Mouse (Mus musculus) embryo, embryonic 11.5 days (tissue): ENCODE measurements at regions not wholly inside any gene's neighbourhood (a gene's known extent, or its start where the extent isn't known, plus 50 kb on each side); places are given as distances from the start of the nearest gene placed in this dataset.

ENCODE experiments used
- DNase-seq: peaks from one replicate; pipeline ENCODE4 v3.0.0-alpha.2; 2012; ENCODE audit warnings: low read depth, low spot score

DNA sequence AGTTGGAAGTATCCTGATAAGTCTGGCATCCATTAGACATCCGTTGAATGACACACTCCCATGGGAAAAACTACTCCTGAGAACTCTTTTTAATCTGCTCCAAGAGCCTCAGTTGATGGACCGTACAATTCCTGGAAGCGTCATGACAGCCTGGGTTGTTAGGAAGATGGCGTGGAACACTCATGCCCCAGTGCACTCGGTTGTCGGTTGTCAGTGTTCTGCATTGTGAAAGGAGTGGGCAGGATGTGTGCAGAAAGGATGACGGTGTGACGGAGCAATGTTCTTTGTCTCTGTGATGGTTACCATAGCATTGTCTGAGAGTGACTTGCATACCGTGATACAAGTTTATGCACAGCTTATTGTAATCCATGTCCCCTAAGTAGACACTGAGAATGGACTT is 164.4 kb downstream of the Slc30a10 start:
- no peak for DNase-seq

DNA sequence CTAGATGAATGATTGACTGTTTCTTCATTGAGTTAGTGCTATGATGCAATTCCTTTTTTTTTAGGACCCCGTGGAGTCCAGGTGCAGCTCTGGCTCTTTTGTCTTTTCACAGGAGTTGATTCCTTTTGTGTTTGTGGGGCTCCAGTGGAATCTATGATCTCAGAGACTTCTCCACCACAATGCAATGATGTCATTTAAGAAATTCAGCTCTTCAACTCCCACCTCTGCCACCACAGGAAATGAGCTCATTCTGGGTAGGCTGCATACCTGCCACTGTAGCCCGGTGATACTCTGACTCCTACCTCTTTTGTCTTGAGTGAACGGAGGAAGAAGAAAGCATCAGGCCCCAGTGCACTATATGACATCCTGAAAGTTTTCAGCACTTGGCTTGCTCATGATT is 173.8 kb downstream of the Slc30a10 start:
- no peak for DNase-seq

DNA sequence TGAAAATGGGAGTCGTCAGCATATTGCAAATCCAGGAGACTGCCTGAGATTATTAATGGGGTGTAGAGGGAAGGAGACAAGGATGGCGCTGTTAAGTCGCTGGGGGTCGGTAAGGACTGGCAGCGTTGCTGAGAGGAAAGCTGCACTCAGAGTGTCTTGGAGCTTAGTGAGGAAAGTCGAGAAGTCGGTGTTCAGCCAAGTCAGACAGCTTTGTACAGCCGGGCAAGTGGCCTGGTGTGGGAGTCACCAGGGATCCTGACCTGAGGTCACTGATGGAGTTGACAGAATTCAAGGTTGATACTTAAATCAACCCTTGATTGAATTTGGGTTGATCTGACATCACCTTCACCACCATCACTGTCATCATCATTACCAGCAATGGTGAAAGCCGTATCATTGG is 175.3 kb downstream of the Slc30a10 start:
- no peak for DNase-seq

DNA sequence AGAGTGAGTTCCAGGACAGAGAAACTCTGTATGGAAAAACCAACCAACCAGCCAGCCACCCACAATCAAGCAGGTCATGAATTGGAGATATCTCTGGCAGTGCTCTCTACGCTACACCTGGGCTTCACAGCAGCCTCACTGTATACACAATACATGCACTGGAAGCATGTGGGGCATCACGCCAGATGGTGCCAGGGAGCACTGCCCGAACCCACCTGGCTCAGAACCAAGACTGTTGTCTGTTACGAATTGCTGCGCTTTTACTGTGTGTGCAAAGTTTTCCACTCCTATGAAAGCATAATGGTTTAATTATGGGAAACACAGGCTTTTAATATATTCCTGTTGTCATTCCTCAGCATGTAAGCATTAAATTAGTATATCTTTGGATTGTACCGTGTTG is 184.0 kb downstream of the Slc30a10 start:
- DNase-seq, result no peak

DNA sequence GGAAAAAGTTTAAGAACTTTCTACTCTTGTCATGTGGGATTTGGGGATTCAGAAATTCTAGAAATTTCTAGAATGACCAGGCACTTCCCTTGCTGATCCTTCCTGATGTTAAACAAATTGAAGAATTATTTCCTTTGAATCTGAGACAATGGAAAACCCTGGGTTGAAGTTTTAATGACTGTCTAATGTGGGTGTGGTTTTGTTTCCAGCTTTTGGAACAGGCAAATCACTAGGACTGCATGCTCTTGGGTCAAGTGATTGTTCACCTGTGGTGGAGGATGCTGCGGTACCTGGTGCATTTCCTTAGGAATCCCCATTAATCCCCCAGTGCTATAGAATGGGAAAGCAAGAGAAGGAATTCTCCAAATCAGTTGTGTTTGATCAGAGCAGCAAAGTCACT is 184.8 kb downstream of the Slc30a10 start:
- no peak for DNase-seq

DNA sequence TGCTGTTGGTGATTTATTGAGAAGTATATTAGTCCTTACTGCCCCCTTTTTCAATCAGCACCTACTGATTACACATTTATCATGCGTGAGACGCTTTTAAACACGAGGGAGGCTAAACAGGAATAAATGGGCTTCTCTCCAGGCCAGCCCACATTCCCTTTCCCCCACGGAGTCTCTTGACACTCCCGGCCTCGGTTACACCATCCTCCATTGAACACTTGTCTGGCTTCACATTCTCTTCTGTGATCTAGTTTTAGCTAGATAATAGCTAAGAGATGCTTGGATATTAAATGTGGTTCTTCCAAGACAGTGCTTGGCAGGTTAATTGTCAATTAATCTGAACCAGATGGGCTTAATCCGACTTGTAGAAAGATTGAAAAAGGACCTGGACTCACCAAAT is 189.4 kb downstream of the Slc30a10 start:
- DNase-seq, result no peak

DNA sequence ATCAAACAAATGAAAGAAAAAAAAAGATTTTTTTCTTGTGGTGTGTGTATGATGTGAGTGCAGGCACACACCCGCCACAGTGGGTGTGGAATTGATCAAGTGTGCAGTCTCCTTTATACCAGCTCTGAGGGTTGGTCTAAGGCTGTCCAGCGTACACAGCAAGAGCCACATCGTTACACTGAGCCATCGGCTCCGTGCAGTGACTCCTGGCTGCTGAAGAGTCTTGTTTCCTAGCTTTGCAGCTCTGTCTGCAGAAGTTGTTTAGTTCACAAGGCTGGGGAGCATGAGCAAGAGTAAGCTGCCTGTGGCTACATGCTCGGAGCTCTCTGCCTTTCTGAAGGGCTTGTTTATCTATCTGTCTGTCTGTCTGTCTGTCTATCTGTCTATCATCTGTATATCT is 193.5 kb downstream of the Slc30a10 start:
- DNase-seq, result no peak

DNA sequence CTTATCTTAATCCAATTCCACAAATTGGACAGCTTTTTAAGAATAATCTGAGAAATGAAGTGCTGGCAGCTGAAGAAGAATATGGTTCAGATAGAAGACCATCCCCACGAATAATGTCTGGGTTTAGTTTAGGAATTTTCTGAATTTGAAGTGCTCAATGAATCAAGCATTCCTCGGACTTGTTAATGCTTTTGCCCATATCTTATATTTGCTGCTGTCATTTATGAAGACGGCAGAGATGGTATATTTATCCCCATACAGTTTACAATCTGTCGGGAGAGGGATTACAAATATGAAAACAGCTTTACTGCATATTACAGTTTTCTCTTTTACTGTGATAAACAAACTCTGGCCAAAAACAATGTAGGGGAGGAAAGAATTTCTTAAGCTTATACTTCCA is 194.3 kb downstream of the Slc30a10 start:
- DNase-seq, result no peak

DNA sequence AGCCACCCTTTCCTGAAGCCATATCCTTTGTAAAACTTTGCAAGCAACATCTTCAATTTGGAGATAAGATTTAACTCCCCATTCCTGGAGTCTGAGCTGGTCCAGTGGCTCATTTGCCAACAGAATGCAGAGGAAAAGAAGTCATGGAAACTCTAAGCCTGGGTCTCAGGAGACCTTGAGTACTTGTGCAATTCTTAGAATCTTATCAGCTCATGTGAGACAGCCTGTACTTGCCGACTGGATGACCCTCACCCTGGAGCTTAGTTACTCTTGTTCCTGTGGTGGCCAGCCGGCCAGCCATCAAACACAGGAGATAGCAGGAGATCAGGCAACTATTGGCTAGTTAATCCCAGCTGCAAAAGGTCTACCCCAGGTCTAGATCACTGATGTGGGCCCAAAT is 196.3 kb downstream of the Slc30a10 start:
- DNase-seq, result no peak

DNA sequence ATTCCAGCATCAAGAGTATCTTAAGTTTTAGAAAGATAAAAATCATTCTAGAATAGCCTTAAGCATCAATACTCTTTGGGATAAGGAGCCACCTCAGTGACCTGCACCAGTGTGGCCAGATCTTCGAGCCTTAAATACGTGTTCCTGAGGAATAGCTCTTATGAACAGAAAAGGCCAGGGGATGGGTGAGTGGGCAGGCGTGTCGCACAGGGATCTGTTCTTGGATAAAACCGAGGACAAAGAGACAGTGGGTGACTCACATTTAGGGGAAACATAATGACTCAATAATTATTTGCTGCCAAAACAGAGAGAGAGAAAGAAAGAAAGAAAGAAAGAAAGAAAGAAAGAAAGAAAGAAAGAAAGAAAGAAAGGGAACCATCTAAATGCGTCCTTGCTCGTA is 200.4 kb downstream of the Slc30a10 start:
- no peak for DNase-seq

DNA sequence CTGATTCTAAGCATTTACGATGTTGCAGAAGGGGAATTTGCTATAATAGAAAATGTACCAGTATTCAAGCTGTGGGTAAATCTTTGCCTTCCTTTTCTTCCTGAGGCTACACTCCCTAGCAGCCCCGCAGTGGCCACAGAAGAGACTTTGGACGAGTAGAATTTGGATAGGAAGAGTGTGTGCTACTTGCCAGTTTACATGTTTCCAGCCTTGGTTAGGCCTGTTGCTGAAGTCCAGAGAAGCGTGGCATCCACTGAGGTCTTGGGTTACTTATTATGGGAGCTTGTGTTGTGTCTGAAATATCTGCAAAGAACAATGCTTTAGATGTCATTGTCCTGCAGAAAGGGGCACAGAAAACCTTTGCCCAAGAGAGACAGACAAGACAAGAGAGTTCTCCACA is 200.8 kb downstream of the Slc30a10 start:
- DNase-seq, result no peak

DNA sequence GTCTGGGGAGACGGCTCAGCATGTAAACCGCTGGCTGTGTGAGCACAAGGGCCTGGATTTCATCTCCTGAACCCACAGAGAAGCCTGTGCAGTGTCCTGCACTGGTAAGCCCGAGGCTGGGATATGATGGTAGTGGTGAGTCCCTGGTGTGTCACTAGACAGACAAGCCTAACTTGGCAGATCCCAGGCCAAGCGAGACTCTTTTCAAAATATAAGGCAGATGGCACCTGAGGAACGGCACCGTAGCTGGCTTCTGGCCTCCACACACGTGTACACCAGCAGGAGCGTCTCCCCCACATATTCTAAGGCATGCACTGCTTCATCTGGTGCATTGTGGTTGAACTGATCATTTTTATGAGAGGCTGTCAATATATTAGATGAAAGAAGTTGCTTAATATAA is 202.6 kb downstream of the Slc30a10 start:
- no peak for DNase-seq

DNA sequence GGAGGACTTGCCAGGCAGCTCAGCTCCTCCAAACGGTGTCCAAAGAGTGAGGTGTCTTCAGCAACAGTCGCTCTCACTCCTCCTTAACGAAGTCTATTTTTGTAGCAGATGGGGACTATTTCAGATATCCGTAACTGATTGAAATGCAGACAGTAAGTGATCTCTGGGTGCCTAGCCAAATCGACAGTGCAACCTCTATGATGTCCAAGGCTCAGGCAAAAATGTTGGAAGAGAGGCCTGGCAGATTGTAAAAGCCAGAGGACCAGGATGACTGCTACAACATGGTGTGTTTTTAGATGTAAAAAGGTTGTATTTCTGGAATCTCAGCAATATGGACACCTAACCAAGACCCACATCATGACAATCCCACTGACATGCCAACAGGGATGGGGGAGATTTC is 204.8 kb downstream of the Slc30a10 start:
- DNase-seq, result no peak

DNA sequence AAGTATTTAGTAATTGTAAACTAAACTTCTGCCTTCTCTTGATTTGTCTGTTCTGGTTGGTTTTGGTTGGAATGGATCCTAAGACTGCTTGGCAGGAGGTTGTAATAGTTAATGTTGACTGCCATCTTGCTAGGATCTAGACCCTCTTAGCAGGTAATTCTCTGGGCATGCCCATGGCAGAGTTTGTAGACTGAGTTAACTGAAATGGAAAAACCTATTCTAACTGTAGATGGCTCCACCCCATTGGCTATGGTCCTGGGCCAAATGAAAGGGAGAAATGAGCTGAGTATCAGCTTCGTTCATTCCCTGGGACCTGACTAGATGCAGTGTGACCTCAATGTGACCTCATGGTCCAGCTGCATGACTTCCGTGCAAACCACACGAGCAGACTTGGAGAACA is 207.7 kb downstream of the Slc30a10 start:
- no peak for DNase-seq

DNA sequence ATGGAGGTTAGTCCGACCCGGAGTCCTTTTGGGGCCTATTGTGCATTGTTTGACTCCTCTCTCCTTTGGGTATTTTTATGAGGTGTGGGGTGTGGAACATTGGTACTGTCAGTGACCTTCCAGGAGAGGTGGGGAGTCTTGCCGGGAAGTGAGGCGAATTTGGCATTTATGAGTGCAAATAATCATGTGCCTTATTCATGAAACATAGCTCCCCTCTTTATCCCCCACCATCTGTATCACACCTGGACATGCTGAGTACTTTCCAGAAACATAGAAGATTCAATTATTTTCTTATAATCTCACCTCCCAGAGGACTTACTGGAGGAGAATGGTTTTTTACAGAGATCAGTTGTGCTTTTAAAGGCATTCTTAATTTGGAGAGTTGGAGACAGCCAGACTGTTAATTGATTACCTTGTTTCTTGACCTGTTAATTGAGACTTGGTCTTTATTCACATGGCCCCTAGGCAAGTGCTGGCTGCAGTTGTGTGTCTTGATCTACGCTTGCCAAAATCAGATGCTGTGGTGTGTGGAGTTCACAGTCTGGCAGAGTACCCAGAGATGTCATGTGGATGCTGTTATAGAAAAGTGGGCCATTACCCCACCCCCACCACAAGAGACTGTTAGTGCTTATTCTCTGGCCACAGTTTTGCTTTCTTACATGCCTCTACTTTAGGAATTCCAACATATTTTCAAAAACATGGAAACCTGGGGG is 215.5 kb downstream of the Slc30a10 start:
- no peak for DNase-seq

DNA sequence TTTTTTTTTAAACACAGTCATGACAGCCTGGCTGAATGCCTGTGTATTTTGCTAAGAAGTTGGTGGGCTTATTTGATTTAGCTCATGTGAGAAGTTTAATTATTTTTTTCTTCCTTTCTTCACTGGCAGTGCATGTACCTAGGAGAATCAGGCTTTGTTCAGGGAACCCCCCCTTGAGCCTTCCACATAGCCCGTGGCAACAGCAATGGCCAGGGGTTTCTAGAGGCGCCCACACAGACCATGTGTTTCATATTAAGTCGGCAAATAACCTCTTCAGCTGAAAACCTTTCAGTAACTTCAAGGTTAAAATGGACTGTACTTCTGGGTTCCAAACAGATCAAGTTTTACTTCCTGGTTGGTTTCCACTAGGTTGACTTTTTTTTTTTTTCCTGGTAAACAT is 218.3 kb downstream of the Slc30a10 start:
- peak; percentile 23 for DNase-seq

DNA sequence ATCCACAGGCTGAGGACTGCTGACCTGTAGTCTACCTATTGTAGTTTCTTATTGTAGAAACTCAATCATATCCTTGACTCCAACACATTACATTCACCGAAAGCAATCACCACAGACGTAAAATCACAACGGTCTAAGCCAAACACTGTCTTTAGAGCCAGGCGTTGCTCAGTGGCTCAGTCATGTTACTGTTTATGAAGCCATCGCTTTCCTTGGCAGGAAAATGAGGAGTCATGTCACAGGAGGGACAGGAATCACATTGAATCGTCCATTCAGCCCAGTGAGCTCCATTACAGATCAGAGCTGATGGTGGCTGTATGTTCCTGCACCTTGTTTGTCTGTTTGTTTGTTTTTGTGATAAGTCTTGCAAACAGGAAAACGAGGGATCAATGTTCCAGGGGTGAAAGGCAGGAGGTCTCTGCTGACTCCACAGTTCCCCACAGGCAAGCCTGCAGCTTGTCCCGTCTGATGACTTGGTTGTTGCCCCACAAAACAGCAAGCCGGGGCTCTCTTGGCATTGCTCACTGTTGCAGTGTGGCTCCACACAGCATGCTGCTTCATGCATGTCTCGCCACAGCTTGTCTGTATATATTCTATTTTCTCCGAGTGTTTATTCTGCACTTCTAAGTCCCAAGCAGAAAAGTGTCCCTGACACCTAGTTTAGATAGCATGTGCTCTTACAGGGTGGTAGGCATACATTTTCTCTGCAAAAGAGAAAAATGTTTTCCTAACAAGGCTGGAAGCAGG is 221.2 kb downstream of the Slc30a10 start:
- DNase-seq, result no peak

DNA sequence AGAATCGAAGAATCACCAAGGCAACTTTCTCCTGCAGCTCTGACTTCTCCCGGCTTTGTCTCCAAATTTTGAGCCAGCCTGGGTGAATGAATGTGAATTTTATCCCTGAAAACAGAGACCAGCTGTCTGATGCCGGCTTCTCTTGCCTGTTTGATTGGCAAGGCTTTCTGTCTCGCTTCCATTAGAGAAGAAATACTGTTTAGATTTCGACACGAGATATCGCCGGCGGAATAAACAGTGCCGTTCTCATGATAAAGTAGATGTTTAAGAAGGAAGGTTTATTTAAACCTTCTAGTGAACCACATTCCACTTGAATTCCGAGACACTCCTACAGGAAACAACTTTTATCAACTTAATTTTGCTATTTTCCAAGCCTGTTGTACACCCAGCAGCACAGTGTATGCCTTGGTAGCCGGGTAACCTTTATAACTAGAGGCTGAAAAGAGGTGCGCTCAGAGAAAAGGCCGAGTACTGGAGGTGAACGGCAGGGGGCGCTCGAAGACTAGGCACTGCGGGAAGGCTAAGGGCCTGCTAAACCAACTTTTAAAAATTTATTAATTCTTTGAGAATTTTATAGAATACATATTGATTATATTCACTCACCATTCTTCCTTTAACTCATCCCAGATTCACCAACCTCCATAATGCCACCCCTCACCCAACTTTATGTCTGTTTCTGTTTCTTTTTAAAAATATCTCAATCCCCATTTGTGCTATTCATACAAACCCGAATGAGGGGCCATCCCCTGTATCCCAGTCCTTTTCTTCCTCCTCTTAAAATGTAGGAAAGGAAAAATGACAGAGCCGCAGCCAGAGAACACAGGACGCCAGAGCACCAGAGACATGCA is 227.2 kb downstream of the Slc30a10 start:
- DNase-seq, result peak; percentile 56

DNA sequence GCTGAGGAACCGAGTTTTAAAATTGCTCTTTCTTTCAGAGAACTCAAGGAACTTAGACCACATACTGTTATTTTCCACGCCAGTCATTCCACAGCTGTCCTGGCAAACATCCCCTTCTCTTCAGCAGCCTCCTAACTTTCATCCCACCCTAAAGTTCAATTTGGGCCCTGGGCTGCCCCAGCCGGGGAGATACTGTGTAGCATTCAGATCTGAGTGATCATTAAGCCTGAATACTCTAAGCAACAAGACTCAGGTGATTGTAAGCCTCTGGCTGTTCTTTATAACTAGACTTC is 227.8 kb downstream of the Slc30a10 start:
- DNase-seq, result no peak

DNA sequence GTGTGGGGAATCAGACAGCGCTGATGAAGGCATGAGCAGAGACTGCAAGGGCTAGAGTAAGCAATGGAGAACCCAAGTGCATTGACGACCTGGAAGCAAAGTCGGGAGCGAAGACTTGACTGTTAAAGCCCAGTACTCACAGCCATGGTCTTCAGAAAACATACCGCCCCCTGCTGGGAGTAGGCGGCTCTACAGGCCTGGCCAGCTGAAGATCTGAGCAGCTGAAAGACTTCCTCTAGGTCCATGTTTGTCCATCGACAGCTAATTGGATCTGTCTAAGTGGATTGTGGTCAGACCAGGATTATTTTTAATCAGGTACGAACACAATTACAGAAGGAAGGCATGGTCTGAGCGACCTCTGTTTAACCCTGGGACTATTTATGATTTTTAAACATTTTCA is 230.0 kb downstream of the Slc30a10 start:
- no peak for DNase-seq

DNA sequence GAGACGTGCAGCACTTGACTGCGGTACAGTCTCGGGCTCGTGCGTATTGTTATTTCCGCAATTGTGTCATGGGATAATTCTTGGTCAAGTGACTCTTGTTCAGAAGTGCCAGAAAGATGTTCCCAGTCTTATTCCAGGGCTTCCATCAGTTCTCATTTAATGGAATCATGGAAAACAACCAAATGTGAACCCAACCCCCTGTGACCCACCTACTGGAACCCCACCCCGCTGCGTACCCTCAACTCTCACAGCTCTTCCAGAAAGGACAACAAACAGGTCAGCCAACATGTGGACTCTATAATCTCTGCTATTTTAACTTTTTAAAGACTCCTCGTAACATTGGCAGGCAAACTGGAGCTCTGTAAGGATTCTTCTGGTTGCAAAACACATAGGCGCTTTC is 233.9 kb downstream of the Slc30a10 start:
- no peak for DNase-seq

DNA sequence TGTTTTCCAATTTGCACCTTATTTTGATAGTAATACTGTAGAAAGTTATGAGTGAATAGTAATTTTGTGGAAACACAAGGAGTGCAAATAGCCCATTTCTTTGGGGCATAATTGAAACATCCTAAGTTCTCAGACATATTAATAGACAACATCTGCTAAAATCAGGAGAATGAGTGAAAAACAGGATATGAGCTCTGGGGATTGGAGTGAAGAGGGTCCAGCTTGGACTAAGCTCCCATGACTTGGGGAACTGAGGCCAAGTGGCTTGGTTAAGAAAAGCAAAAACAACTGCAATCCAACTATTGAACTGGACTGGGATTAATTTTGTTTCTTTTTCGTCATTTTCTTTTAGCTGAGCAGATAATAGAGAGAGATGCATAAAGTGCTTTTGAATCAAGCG is 240.7 kb downstream of the Slc30a10 start:
- no peak for DNase-seq

DNA sequence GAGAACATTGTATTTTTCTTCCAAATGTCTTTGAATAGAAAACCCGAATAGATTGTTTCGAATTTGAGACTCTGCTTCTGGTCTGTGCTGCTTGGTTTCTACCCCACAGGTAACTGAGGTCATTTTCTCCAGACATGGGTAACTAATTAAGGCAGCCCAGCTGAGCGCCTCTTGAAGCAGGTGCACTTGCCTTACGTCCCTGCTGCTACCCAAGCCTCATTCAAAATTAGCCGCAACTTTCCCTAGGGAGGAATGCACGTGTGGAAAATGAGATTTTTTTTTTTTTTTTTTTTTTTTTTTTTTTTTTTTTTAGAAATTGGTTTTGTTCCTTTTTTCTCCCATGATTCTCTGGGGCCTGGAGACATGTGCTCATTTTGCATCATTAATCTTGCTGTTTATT is 245.1 kb downstream of the Slc30a10 start:
- no peak for DNase-seq
